Mouse (Mus musculus): Measurements from ENCODE around the gene Sdf2. TPM values are rescaled to one million over a fixed set of nuclear protein-coding genes. Genes with fewer than 3 reads are reported as not detected.
A peak's percentile ranks its signal among the peaks of the same experiment; 100 is the strongest.

Sdf2 gene
- polyA plus RNA-seq, 1 experiment from 2014 or later, result 60.8 TPM

DNA sequence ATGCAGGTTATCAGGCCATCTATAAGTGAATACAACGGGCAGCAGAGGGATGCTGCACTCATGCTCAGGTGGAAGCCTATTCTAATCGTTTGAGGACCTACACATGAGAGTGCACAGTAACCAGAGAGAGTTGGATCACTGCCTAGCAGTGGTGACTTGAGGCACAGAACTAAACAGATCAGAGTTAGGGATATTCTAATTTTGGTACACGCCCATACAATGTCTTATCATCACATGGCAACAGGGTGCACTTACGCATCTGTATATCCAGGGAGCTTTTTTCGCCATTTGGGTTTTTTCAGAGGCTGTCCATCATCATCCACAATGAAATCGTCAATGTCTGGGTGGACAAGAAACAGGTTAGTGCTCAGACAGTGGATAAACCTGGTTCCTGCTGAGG lies 14.0 kb upstream of the Sdf2 start:
- no peak for ATAC-seq (ENCODE audit: low FRiP score, low read depth)

DNA sequence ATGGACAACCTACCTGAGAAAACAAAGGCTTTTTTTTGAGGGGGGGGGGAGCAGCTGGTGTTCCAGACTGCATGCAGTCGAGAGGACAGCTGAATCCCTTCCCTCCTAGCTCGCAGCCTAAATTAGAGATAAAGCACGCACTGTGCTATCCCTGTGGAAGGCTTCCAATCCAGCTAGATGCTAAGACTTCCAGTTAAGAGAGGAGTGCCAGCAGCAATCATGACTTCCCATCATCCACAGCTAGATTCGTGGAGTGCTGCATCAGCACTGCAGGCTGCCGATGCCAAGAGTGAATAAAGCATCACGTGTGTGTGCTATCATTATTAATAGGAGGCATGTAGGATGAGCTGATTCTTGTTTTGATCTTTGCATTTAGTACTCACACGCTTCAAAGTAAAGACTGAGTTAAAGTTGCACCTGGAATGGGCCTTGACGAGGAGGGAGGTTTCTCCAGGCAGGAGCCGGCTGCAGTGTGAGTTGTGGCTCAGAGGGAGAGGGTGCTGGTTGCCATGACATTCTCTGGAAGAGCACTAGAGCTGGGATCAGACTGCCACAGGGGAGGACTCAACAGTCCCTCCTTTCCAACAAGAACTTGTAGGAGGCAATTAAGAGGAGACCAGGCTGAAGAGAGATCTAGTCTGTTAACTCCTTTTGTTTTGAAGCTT lies 5.2 kb upstream of the Sdf2 start:
- WGBS, result 94% methylated on average over 9 of the region's 9 CpGs
- no peak for ATAC-seq (ENCODE audit: low FRiP score, low read depth)

More for the DNA sequence above, 14.0 kb upstream of the Sdf2 start:
- Histone ChIP-seq H3K36me3 (peaks cover 83% of the 10 kb centered on the region), H3K9me3 (no peaks in the 10 kb centered on the region), H3K27me3 (replicated peaks) (no peaks in the 10 kb centered on the region), H3K4me1 (no peaks in the 10 kb centered on the region), H3K4me3 (no peak overlapping the region), H3K4me2 (replicated peaks) (no peak overlapping the region), H3K9ac (no peak overlapping the region), H3K27ac (no peak overlapping the region)
- 94% methylated on average over 6 of the region's 6 CpGs for WGBS

DNA sequence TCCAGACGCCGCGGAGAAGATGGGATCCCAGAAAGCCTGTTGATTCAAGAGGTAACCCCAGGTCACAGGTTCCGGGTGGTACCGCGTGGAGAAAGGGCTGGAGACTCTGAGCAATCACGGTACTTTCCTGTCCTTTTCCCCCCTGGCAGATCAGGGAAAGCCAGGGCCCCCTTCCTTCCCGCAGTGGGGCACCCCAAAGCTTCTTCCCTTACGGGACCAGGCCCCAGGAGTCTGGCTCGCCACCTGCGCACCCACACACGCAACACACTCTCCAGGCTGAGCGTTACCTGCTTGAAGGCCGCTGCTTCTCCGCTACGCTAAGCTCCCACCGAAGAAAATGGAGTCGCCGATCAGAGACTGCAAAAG lies 302 bp upstream of the Sdf2 start:
- ATAC-seq (ENCODE audit: low FRiP score, low read depth), result peak; percentile 29; the same call in 1 of the 2 replicates
- H3K4me1 ChIP-seq, result peaks cover 27% of the 10 kb centered on the region
- WGBS, result under 1% methylated on average over 19 of the region's 19 CpGs
- H3K27me3 ChIP-seq (replicated peaks), result no peaks in the 10 kb centered on the region
- peak overlapping the region; percentile 94 for H3K9ac ChIP-seq
- H3K27ac ChIP-seq, result peak overlapping the region; percentile 38
- H3K4me2 ChIP-seq (replicated peaks), result peak overlapping the region; percentile 85
- no peaks in the 10 kb centered on the region for H3K9me3 ChIP-seq
- peaks cover 13% of the 10 kb centered on the region for H3K36me3 ChIP-seq
- peak overlapping the region; percentile 97 for H3K4me3 ChIP-seq

More for the DNA sequence above, 5.2 kb upstream of the Sdf2 start:
- Histone ChIP-seq H3K9ac (no peak overlapping the region), H3K27ac (no peak overlapping the region), H3K27me3 (replicated peaks) (no peaks in the 10 kb centered on the region), H3K4me1 (peaks cover 9% of the 10 kb centered on the region), H3K36me3 (peaks cover 32% of the 10 kb centered on the region), H3K4me2 (replicated peaks) (no peak overlapping the region), H3K4me3 (no peak overlapping the region), H3K9me3 (no peaks in the 10 kb centered on the region)

DNA sequence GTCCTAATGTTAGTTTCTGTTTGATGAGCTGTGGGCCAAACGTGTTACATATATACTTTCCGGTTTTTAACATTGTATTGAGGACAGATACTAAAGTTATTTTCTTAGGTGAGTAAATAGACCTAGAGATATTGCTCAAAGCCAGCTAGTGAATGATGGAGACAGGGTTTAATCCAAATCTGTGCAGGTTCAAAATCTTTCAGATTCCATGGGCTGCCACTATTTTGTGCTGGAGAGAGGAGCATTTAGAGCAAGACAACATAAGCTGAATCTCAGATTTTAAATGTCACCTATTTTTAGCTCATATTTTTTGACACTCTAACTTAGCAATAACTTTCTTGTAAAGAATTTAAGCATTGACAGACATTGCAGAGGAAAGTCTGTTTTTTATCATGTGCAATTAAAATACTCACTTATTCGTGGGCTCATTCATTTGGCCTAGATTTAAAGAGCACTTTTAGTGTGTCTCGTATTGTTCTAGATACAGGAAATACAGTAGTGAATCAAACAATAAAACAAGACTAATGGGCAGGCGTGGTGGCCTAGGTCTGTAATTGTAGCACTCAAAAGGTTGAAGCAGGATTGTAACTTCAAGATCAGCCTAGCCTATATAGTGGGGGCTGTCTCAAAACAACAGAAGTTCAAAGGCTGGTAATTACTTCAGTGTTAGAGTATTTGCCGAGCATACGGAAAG lies 919 bp downstream of the Sdf2 start:
- peaks cover 13% of the 10 kb centered on the region for H3K36me3 ChIP-seq
- peaks cover 27% of the 10 kb centered on the region for H3K4me1 ChIP-seq
- H3K9me3 ChIP-seq, result no peaks in the 10 kb centered on the region
- H3K4me2 ChIP-seq (replicated peaks), result peak overlapping the region; percentile 85
- no peak overlapping the region for H3K27ac ChIP-seq
- 52% methylated on average over 7 of the region's 7 CpGs for WGBS
- no peak overlapping the region for H3K9ac ChIP-seq
- peak overlapping the region; percentile 97 for H3K4me3 ChIP-seq
- no peak for ATAC-seq (ENCODE audit: low FRiP score, low read depth)
- no peaks in the 10 kb centered on the region for H3K27me3 ChIP-seq (replicated peaks)

DNA sequence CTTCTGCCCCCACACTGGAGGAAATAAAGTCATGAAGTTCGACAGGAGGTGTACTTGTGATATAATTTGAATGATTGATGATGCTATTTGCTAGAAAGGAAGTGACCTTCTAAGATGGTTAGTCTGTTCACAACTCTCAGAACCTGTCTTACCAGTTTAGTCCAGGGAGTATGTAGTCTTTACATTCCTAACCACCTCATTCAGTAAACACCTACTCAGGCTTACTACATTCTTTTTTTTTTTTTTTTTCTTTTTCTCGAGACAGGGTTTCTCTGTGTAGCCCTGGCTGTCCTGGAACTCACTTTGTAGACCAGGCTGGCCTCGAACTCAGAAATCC lies 1.4 kb downstream of the Sdf2 start:
- H3K4me1 ChIP-seq, result peaks cover 27% of the 10 kb centered on the region
- 0 out of 2 replicates have a peak overlapping the region, but pooled peaks have one; percentile 7 for H3K4me3 ChIP-seq
- peak overlapping the region; percentile 85 for H3K4me2 ChIP-seq (replicated peaks)
- H3K9ac ChIP-seq, result no peak overlapping the region
- WGBS, result 82% methylated on average over 3 of the region's 3 CpGs
- no peak for ATAC-seq (ENCODE audit: low FRiP score, low read depth)
- no peaks in the 10 kb centered on the region for H3K27me3 ChIP-seq (replicated peaks)
- H3K36me3 ChIP-seq, result peaks cover 13% of the 10 kb centered on the region
- H3K27ac ChIP-seq, result no peak overlapping the region
- no peaks in the 10 kb centered on the region for H3K9me3 ChIP-seq

DNA sequence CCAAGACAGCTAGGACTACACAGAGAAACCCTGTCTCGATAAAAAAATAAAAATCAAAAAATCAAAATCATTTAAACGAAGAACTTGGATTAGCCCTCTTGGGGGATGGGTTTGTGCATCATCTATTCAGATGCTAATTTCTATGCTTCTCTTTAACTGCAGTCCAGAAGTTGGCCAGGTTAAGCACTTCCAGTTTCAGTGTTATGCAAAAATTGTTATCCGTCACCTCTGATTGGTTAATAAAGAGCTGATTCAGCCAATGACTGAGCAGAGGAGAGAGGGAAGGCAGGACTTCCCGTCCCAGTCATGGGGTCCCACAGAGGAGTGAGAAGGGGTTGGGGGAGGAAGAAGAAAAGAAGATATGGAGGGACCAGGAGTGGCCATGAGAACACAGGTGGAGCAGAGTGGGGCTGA lies 2.2 kb downstream of the Sdf2 start:
- ATAC-seq (ENCODE audit: low FRiP score, low read depth), result no peak
- Histone ChIP-seq H3K27ac (no peak overlapping the region), H3K4me2 (replicated peaks) (peak overlapping the region; percentile 37), H3K9me3 (no peaks in the 10 kb centered on the region), H3K27me3 (replicated peaks) (no peaks in the 10 kb centered on the region), H3K9ac (no peak overlapping the region), H3K4me1 (peaks cover 27% of the 10 kb centered on the region), H3K36me3 (peaks cover 20% of the 10 kb centered on the region), H3K4me3 (no peak overlapping the region)
- 67% methylated on average over 4 of the region's 4 CpGs for WGBS

DNA sequence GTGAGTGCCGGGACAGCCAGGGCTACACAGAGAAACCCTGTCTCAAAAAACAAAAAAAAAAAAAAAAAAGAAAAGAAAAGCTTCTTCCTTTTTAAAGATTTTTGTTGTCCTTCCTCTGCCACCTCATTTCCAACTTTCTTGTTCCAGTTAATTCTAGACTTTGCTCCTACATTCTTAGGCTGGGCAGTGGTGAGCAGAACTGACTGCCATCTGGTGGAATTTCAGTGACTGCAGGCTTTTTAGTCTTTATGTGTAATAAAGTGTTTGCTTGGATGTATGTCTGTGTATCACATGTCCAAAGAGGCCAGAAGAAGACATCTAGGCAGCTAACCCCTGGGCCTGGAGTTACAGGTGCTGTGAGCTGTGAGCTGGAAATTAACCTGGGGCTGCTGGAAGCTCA lies 11.1 kb downstream of the Sdf2 start:
- no peak overlapping the region for H3K4me2 ChIP-seq (replicated peaks)
- no peak for ATAC-seq (ENCODE audit: low FRiP score, low read depth)
- WGBS, result 92% methylated on average over 1 of the region's 1 CpGs

DNA sequence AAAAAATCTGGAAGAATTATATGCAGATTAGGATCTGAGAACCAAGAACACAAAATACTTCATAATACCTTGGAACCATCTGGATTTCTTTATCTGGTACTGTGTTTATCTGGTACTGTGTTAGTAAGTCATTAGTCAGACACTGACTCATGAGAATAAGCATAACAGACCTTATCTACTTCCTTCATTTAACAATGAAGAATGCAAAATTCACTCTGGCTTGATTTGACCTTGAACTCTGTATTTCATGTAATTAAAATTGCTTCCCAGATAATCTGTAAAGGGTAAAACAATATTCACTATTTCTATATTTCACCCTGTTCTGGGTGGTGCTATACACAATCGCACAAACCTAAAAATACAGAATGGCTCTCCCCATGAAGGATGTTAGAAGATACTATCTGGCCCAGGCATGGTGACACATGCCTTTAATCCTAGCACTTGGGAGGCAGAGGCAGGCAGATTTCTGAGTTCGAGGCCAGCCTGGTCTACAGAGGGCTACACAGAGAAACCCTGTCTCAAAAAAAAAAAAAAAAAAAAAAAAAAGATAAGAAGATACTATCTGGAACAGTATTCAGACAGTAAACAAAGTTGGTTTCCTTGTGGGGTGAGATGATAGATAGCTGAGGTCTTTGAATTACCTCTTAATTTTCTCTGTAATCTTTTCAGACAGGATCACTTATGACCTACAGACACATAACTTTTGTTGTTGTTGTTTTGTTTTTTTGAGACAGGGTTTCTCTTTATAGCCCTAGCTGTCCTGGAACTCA lies 15.1 kb downstream of the Sdf2 start:
- Histone ChIP-seq H3K4me3 (no peak overlapping the region), H3K27ac (no peak overlapping the region), H3K36me3 (peaks cover 21% of the 10 kb centered on the region), H3K27me3 (replicated peaks) (peaks cover 11% of the 10 kb centered on the region; the same call in 1 of the 2 replicates), H3K9ac (no peak overlapping the region), H3K4me2 (replicated peaks) (peak overlapping the region; percentile 83), H3K4me1 (peaks cover 5% of the 10 kb centered on the region), H3K9me3 (no peaks in the 10 kb centered on the region)
- no peak for ATAC-seq (ENCODE audit: low FRiP score, low read depth)
- 94% methylated on average over 2 of the region's 2 CpGs for WGBS

More for the DNA sequence above, 11.1 kb downstream of the Sdf2 start:
- no peak overlapping the region for H3K9ac ChIP-seq
- no peak overlapping the region for H3K4me3 ChIP-seq
- peaks cover 25% of the 10 kb centered on the region for H3K36me3 ChIP-seq
- H3K4me1 ChIP-seq, result no peaks in the 10 kb centered on the region
- no peaks in the 10 kb centered on the region for H3K9me3 ChIP-seq
- H3K27ac ChIP-seq, result no peak overlapping the region
- peaks cover 11% of the 10 kb centered on the region; the same call in 1 of the 2 replicates for H3K27me3 ChIP-seq (replicated peaks)

DNA sequence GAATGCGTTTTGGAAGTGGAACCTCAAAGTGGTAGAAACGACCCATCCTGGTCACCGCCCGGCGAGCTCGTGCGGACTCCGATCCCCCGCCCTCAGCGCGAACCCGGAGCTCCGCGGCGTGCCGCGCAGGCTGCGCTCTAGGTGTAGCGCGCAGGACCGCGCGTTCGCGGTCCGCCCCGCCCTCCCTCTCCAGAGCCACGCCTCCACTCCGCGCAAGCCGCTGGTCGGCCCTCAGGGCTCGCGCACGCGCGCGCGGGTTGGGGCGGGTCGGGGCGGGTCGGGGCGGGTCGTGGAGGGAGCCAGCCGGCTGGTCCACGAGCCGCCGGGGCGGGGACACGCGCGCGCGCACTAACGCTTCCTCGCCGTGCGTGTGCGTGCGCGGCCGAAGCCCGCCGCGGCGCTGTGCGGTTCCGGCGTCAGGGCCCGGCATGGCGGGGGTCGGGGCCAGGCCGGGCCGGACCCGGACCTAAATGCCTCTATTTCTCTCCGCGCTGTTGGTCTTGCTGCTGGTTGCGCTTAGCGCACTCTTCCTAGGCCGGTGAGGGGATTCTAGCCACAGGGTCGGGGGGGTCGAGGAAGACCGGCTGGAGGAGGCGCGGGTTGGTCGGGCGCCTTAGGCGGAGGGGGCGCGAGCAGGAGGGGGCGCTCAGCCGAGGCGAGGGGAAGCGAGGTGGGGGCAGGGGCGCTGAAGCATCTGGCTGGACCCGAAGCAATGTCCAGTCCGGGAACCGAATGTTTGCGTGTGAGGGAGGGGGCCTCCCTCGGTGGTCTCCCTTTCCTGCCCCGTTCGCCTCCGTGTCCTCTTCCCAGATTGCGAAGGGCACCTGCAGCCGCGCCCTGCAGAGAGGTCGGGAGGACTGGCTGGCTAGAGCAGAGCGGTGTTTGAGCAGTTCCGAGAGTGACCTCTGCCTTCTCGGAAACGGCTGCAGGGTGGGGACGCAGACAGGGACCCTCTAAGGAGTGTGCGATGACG lies 16.1 kb downstream of the Sdf2 start, which contains the start of gene 2610507B11Rik:
TSS of gene 2610507B11Rik (plus strand) at position 373 of the 973 bp plus-strand sequence.
- Histone ChIP-seq H3K9ac (peak within 1 kb of the TSS; percentile 80), H3K27ac (peak within 1 kb of the TSS; percentile 29; the same call in 1 of the 2 replicates), H3K4me2 (replicated peaks) (peak within 1 kb of the TSS; percentile 83), H3K36me3 (peaks cover 30% of the 10 kb centered on the region), H3K27me3 (replicated peaks) (peaks cover 11% of the 10 kb centered on the region; the same call in 1 of the 2 replicates), H3K9me3 (no peaks in the 10 kb centered on the region), H3K4me3 (peak within 1 kb of the TSS; percentile 92), H3K4me1 (peaks cover 5% of the 10 kb centered on the region)
- peak; percentile 96 for ATAC-seq (ENCODE audit: low FRiP score, low read depth)
- WGBS, result under 1% methylated on average over 114 of the region's 115 CpGs

DNA sequence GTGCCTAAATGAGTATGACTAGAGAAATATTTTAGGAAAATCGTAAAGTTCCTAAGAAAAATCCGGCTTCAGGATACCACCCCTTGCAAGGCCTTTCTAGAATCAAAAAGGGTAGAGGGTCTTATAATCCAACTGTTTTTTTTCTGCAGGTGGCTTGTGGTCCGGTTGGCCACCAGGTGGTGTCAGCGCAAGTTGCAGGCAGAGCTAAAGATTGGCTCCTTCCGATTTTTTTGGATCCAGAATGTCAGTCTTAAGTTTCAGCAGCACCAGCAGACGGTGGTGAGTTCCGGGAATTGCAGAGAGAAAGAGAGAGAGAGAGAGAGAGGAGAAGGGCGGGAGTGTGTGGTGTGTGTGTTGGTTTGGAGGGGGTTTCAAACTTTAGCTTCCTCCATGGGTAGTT lies 17.0 kb downstream of the Sdf2 start:
- Histone ChIP-seq H3K9me3 (no peaks in the 10 kb centered on the region), H3K4me1 (peaks cover 5% of the 10 kb centered on the region), H3K27me3 (replicated peaks) (peaks cover 11% of the 10 kb centered on the region; the same call in 1 of the 2 replicates), H3K4me2 (replicated peaks) (peak overlapping the region; percentile 83), H3K4me3 (peak overlapping the region; percentile 92), H3K36me3 (peaks cover 37% of the 10 kb centered on the region), H3K27ac (no peak overlapping the region), H3K9ac (no peak overlapping the region)
- 4% methylated on average over 8 of the region's 8 CpGs for WGBS
- no peak for ATAC-seq (ENCODE audit: low FRiP score, low read depth)

DNA sequence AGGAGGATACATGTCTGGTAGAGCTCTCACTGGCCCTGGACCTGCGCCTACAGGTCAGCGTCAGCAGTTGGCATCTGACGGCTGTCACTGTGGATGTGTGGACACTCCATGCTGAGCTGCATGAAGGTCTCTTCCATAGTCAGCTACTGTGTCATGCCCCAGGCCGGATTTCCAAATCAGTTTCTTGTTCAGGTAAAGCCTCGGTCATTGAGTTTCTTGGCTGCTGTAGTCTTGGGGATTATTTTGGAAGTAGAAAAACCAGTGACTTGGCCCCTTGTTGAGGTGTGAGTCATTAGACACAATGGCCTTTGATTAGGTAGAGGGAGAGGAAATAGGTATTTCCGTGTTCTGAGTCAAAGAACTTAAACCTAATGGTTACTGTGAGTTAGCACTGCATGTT lies 20.0 kb downstream of the Sdf2 start:
- 95% methylated on average over 6 of the region's 6 CpGs for WGBS
- no peaks in the 10 kb centered on the region for H3K9me3 ChIP-seq
- H3K27me3 ChIP-seq (replicated peaks), result no peaks in the 10 kb centered on the region; the same call in 1 of the 2 replicates
- H3K4me3 ChIP-seq, result no peak overlapping the region
- H3K4me1 ChIP-seq, result peaks cover 5% of the 10 kb centered on the region
- no peak for ATAC-seq (ENCODE audit: low FRiP score, low read depth)
- H3K36me3 ChIP-seq, result peaks cover 64% of the 10 kb centered on the region
- H3K4me2 ChIP-seq (replicated peaks), result no peak overlapping the region
- H3K27ac ChIP-seq, result no peak overlapping the region
- H3K9ac ChIP-seq, result no peak overlapping the region
